Mouse (Mus musculus): ENCODE results near the gene Setdb2. TPM values are rescaled to one million over a fixed set of nuclear protein-coding genes. Genes with fewer than 3 reads are reported as not detected.

The Setdb2 gene
- polyA plus RNA-seq, 1 experiment = 4.9 TPM

DNA sequence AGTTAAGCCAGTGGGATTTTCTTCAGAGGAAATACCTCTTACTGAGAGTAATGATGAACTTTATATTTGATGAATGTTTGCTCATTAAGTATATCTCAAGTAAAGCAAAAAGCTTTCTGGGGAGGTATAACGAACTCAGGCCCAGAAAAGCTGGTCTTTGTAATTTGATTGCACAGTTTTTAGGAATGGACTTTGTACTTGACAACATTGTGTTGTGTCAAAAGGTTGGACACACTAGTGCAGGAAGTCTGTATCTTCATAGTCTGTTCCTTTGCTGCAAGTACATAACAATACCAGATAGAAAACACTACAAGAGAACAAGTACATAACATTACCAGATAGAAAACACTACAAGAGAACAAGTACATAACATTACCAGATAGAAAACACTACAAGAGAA is 4.7 kb upstream of the Setdb2 start:
- no peak for DNase-seq
- Histone ChIP-seq H3K4me1 (ENCODE audit: control insufficient read depth, insufficient read depth, low read length) (peaks cover 4% of the 10 kb centered on the region; the same call in 1 of the 2 replicates), H3K27me3 (replicated peaks; ENCODE audit: control insufficient read depth, insufficient read depth, low read length) (no peaks in the 10 kb centered on the region), H3K27ac (ENCODE audit: insufficient read depth, low read depth, low read length) (no peak overlapping the region), H3K4me3 (ENCODE audit: insufficient read depth, low read depth, low read length) (no peak overlapping the region), H3K36me3 (ENCODE audit: control insufficient read depth, insufficient read depth, low read length) (no peaks in the 10 kb centered on the region)
- 79% methylated on average over 1 of the region's 1 CpGs for WGBS
- TF ChIP-seq POLR2A (IDR thresholded peaks at IDR 0.05; ENCODE audit: low read depth, low read length) = no peak
- no peak for TF ChIP-seq CTCF (conservative IDR thresholded peaks at IDR 0.05; ENCODE audit: insufficient read depth, insufficient read length, low read depth, low read length)

DNA sequence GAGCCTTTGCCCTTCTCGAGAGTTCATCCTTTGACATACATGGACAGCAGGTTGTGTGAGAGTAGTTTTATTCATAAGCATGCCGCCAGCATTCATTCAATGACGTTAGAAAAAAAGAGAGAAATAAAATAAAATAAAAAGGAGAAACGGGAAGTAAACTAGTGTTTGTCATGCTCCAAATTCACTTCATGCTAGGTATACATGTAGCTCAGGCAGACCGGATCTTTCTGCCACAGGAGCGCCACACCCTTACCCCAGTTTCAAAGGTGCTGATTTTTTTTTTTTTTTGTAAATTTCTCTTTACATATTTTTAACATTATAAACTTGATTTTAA is 755 bp upstream of the Setdb2 start:
- WGBS = 3% methylated on average over 6 of the region's 6 CpGs
- no peak for DNase-seq

DNA sequence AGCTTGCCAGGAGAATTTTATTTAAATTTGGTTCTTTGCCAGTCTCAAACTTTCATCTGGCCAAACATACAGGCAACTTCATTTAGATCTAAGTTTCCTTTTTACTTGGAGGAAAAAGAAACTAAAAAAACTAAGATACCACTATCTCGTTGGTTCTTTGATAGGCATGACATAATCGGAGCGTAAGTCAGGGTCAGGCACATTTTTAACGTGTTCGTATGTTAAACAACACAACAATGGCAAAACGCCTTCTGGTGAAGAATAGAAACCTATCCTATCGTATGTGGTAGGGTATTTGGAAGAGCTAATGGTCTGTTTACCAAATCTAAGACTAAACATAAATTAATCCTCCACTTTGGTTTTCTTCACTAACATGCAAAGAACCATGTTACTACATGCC is 645 bp downstream of the Setdb2 start:
- no peak overlapping the region for H3K27ac ChIP-seq (ENCODE audit: insufficient read depth, low read depth, low read length)
- peaks cover 2% of the 10 kb centered on the region; the same call in 1 of the 2 replicates for H3K4me1 ChIP-seq (ENCODE audit: control insufficient read depth, insufficient read depth, low read length)
- 3% methylated on average over 7 of the region's 7 CpGs for WGBS
- no peaks in the 10 kb centered on the region for H3K27me3 ChIP-seq (replicated peaks; ENCODE audit: control insufficient read depth, insufficient read depth, low read length)
- TF ChIP-seq POLR2A (IDR thresholded peaks at IDR 0.05; ENCODE audit: low read depth, low read length) (no peak), CTCF (conservative IDR thresholded peaks at IDR 0.05; ENCODE audit: insufficient read depth, insufficient read length, low read depth, low read length) (no peak)
- H3K36me3 ChIP-seq (ENCODE audit: control insufficient read depth, insufficient read depth, low read length) = no peaks in the 10 kb centered on the region
- peak overlapping the region; percentile 89; the same call in 1 of the 2 replicates for H3K4me3 ChIP-seq (ENCODE audit: insufficient read depth, low read depth, low read length)
- DNase-seq = no peak

More for the DNA sequence above, 755 bp upstream of the Setdb2 start:
- TF ChIP-seq POLR2A (IDR thresholded peaks at IDR 0.05; ENCODE audit: low read depth, low read length) (no peak), CTCF (conservative IDR thresholded peaks at IDR 0.05; ENCODE audit: insufficient read depth, insufficient read length, low read depth, low read length) (no peak)
- Histone ChIP-seq H3K4me1 (ENCODE audit: control insufficient read depth, insufficient read depth, low read length) (0 out of 2 replicates have a peak, but pooled peaks cover 2% of the 10 kb centered on the region), H3K36me3 (ENCODE audit: control insufficient read depth, insufficient read depth, low read length) (no peaks in the 10 kb centered on the region), H3K27ac (ENCODE audit: insufficient read depth, low read depth, low read length) (peak overlapping the region; percentile 73; the same call in 1 of the 2 replicates), H3K27me3 (replicated peaks; ENCODE audit: control insufficient read depth, insufficient read depth, low read length) (no peaks in the 10 kb centered on the region), H3K4me3 (ENCODE audit: insufficient read depth, low read depth, low read length) (peak overlapping the region; percentile 88)

DNA sequence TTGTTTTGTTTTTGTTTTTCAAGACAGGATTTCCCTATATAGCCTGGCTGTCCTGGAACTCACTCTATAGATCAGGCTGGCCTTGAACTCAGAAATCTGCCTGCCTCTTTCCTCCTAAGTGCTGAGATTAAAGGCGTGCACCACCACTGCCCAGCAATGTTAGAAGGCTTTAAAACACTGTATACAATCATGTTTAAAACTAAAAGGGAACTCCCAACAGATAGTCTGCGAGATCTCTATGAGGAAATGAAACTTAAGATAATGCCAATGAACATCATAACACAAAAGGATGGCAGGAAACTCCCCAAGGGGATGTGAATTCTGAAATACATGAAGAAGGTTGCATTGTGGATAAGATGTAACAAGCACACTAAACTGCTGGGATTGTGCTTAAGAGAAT is 2.2 kb downstream of the Setdb2 start:
- no peak overlapping the region for H3K27ac ChIP-seq (ENCODE audit: insufficient read depth, low read depth, low read length)
- no peaks in the 10 kb centered on the region for H3K36me3 ChIP-seq (ENCODE audit: control insufficient read depth, insufficient read depth, low read length)
- peaks cover 2% of the 10 kb centered on the region; the same call in 1 of the 2 replicates for H3K4me1 ChIP-seq (ENCODE audit: control insufficient read depth, insufficient read depth, low read length)
- DNase-seq = no peak
- H3K4me3 ChIP-seq (ENCODE audit: insufficient read depth, low read depth, low read length) = no peak overlapping the region
- TF ChIP-seq CTCF (conservative IDR thresholded peaks at IDR 0.05; ENCODE audit: insufficient read depth, insufficient read length, low read depth, low read length) (no peak), POLR2A (IDR thresholded peaks at IDR 0.05; ENCODE audit: low read depth, low read length) (no peak)
- no peaks in the 10 kb centered on the region for H3K27me3 ChIP-seq (replicated peaks; ENCODE audit: control insufficient read depth, insufficient read depth, low read length)
- 83% methylated on average over 2 of the region's 2 CpGs for WGBS

DNA sequence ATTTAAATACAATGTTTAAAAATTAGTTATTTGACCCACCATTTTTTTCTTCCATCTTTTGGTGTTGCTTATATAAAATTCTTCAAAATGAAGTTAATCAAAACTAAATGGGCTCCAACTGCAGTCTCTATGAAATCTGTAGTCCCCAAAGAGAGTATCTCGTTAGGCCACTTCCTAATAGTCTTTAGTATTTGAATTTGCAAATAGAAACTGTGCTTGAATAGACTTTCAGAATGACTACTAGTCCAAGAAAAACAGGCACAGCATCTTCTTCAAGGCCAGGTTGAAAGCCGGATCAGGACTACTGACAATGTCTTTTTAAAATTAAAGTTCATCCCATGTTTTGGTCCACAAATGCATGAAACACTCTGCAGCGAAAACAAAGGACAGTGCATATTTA is 3.3 kb downstream of the Setdb2 start:
- DNase-seq = no peak
- Histone ChIP-seq H3K36me3 (ENCODE audit: control insufficient read depth, insufficient read depth, low read length) (no peaks in the 10 kb centered on the region), H3K27me3 (replicated peaks; ENCODE audit: control insufficient read depth, insufficient read depth, low read length) (no peaks in the 10 kb centered on the region), H3K27ac (ENCODE audit: insufficient read depth, low read depth, low read length) (no peak overlapping the region), H3K4me1 (ENCODE audit: control insufficient read depth, insufficient read depth, low read length) (peaks cover 2% of the 10 kb centered on the region; the same call in 1 of the 2 replicates), H3K4me3 (ENCODE audit: insufficient read depth, low read depth, low read length) (no peak overlapping the region)
- WGBS = 94% methylated on average over 3 of the region's 3 CpGs
- no peak for TF ChIP-seq POLR2A (IDR thresholded peaks at IDR 0.05; ENCODE audit: low read depth, low read length)
- TF ChIP-seq CTCF (conservative IDR thresholded peaks at IDR 0.05; ENCODE audit: insufficient read depth, insufficient read length, low read depth, low read length) = no peak

DNA sequence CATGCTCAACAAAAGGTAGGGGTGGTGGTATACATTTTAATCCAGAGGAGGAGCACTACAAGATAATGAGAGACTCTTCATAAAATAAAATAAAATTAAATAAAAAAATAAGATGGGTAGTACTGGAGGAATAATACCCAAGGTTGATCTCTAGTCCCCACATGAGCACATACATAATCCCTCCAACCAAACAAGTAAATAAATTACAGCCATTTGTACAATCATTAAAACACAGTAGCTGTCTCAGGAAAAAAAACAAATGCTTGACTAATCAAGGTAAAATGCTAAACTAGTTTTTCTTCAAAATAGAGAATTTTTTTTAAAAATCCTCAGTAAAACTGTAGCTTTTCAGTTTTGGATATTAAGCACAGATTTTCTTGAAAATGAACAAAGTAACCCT is 5.5 kb downstream of the Setdb2 start:
- TF ChIP-seq CTCF (conservative IDR thresholded peaks at IDR 0.05; ENCODE audit: insufficient read depth, insufficient read length, low read depth, low read length) = no peak
- TF ChIP-seq POLR2A (IDR thresholded peaks at IDR 0.05; ENCODE audit: low read depth, low read length) = no peak
- peak; percentile 64 for DNase-seq
- Histone ChIP-seq H3K36me3 (ENCODE audit: control insufficient read depth, insufficient read depth, low read length) (no peaks in the 10 kb centered on the region), H3K4me1 (ENCODE audit: control insufficient read depth, insufficient read depth, low read length) (peaks cover 5% of the 10 kb centered on the region), H3K4me3 (ENCODE audit: insufficient read depth, low read depth, low read length) (no peak overlapping the region), H3K27ac (ENCODE audit: insufficient read depth, low read depth, low read length) (no peak overlapping the region), H3K27me3 (replicated peaks; ENCODE audit: control insufficient read depth, insufficient read depth, low read length) (no peaks in the 10 kb centered on the region)

DNA sequence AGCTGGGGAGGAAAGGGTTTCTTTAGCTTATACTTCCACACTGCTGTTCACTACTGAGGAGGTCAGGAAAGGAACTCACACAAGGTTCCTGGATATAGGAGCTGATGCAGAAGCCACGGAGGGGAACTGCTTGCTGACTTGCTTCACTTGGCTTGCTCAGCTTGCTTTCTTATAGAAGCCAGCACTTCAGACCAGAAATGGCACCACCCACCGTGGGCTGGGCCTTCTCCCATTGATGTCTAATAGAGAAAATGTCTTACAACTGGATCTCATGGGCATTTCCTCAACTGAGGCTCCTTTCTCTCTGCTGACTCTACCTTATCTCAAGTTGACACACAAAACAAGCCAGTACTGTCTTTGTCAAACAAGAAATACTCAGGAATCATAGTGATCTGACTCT is 6.8 kb downstream of the Setdb2 start:
- H3K4me3 ChIP-seq (ENCODE audit: insufficient read depth, low read depth, low read length) = no peak overlapping the region
- H3K36me3 ChIP-seq (ENCODE audit: control insufficient read depth, insufficient read depth, low read length) = no peaks in the 10 kb centered on the region
- H3K27ac ChIP-seq (ENCODE audit: insufficient read depth, low read depth, low read length) = no peak overlapping the region
- no peak for TF ChIP-seq CTCF (conservative IDR thresholded peaks at IDR 0.05; ENCODE audit: insufficient read depth, insufficient read length, low read depth, low read length)
- no peak for TF ChIP-seq POLR2A (IDR thresholded peaks at IDR 0.05; ENCODE audit: low read depth, low read length)
- peaks cover 3% of the 10 kb centered on the region for H3K4me1 ChIP-seq (ENCODE audit: control insufficient read depth, insufficient read depth, low read length)
- WGBS = 60% methylated on average over 2 of the region's 2 CpGs
- no peak for DNase-seq
- H3K27me3 ChIP-seq (replicated peaks; ENCODE audit: control insufficient read depth, insufficient read depth, low read length) = no peaks in the 10 kb centered on the region
